Comparison of ENCODE assay signal across 8 mouse cellular contexts in the genomic region with DNA sequence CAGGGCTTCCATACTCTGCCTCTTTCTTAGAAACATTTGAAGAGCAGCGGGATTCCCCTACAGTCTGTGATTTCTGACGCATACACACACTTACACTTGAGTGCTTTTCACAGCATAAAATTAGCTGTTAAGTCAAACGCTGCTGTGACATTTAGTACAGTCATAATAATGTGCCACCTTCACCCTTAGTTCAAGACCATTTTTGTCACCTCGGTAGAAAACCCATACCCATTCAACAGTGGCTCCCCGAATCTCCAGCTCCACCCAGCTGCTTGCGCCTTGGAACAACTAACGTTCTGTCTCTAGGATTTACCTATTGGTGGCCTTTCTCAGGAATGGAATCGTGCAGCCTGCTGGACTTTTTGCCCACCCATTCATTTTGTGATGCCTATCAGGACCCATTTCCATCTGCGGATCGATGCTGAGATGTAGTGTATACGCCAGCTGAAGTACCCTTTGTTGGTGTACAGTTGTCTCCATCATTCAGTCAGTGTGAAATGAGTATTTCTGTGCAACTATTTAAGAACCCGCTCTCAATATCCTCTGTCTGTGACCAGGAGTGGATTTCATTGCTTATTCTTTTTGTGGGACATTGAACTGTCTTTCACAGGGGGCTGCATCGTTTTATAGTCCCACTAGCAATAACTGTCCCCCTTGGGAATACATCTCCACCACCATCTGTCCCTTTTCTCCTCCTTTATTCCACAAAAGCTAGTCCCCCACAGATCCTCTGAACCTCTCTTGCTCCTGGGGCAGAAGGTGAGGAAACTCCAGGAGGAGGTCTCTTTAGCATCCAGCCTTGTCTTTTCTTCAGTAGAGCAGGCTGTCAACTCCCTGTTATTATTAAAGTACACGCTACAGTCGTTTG. TPM values are rescaled to one million over a fixed set of nuclear protein-coding genes. Genes with fewer than 3 reads are reported as not detected.
A peak's percentile ranks its signal among the peaks of the same experiment; 100 is the strongest.
DNase-seq lines count a peak whose midpoint lies in the region; ATAC-seq lines count a peak whose summit lies in the region.

No protein-coding gene starts in this region.

- peak overlapping the region; percentile 25; the same call in 1 of the 2 replicates for H3K9ac ChIP-seq in lung, embryonic 15.5 days

- H3K36me3 ChIP-seq in lung, embryonic 15.5 days = no peaks in the 10 kb centered on the region

- peak overlapping the region; percentile 41 for H3K4me3 ChIP-seq in lung, embryonic 15.5 days
- peak overlapping the region; percentile 53; the same call in 1 of the 2 replicates for H3K4me3 ChIP-seq in brown adipose tissue, adult 24 weeks (ENCODE audit: insufficient read depth, low read depth, low read length)

- 20% methylated on average over 15 of the region's 15 CpGs for WGBS in lung, embryonic 15.5 days

- no peaks in the 10 kb centered on the region for H3K9me3 ChIP-seq in lung, embryonic 15.5 days

- peak overlapping the region; percentile 78 for H3K4me2 ChIP-seq in lung, embryonic 15.5 days

- no peak for DNase-seq in lung, adult 18-20 months
- DNase-seq in induced T-regulatory cell, adult 2 months (ENCODE audit: low read depth) = peak; percentile 89
- DNase-seq in natural killer cell, adult 2 months (ENCODE audit: low spot score in 2 of 2) = peak; percentile 76 to 81
- DNase-seq in adrenal gland, adult 2 months = no peak
- no peak for DNase-seq in cerebellum, adult 9-10 months
- no peak for DNase-seq in kidney, adult 18-20 months

- no peaks in the 10 kb centered on the region for H3K27me3 ChIP-seq in lung, embryonic 15.5 days

- H3K27ac ChIP-seq in lung, embryonic 15.5 days = peak overlapping the region; percentile 98
- no peak overlapping the region for H3K27ac ChIP-seq in brown adipose tissue, adult 24 weeks (replicated peaks; ENCODE audit: low read depth, low read length)

- peaks cover 74% of the 10 kb centered on the region for H3K4me1 ChIP-seq in lung, embryonic 15.5 days
- H3K4me1 ChIP-seq in brown adipose tissue, adult 24 weeks (ENCODE audit: control insufficient read depth, insufficient read depth, insufficient read length, low read length) = peaks cover 12% of the 10 kb centered on the region; the same call in 1 of the 2 replicates

- no peak for ATAC-seq in lung, embryonic 15.5 days (ENCODE audit: borderline replicate concordance, extremely low read depth, low FRiP score, low TSS enrichment)

RNA-seq across cellular contexts. Expression of a gene that starts 10.1 kb away (rescaled TPM):
- polyA plus RNA-seq in lung, embryonic 15.5 days (2015; fragmentation: Nextera tagmentation; extraction: Ambion mirVana) = 210 and 224 TPM in 2 replicates
- polyA plus RNA-seq in brown adipose tissue, adult 24 weeks (2012; ENCODE audit: insufficient read depth, insufficient read length, missing spikeins) = 247 and 253 TPM in 2 replicates
- 1,000 to 10,000 TPM in 1 of 2 experiments, 100 to 1,000 TPM in 1; 845 to 1,065 TPM for total RNA-seq in adrenal gland, adult 2 months (2021)
- 432 and 748 TPM in 2 replicates for polyA plus RNA-seq in adrenal gland, adult 2 months (2012; rRNA removed)

RNA-seq across cellular contexts. Expression of a gene that starts 49.5 kb away (rescaled TPM):
- polyA plus RNA-seq in lung, embryonic 15.5 days (2015; fragmentation: Nextera tagmentation; extraction: Ambion mirVana) = 0.15 and 0.35 TPM in 2 replicates
- 0.96 and 2.5 TPM in 2 replicates for polyA plus RNA-seq in brown adipose tissue, adult 24 weeks (2012; ENCODE audit: insufficient read depth, insufficient read length, missing spikeins)
- total RNA-seq in adrenal gland, adult 2 months (2021) = 1 to 10 TPM; 5.4 to 9.3 TPM
- polyA plus RNA-seq in adrenal gland, adult 2 months (2012; rRNA removed) = 0.19 and 0.29 TPM in 2 replicates

Comparison
In these comparisons a context has a peak if more than half of its experiments do, and no peak if none do; other contexts are left out.
1. DNase-seq: peak in induced T-regulatory cell, adult 2 months (single experiment) and natural killer cell, adult 2 months (2 of 2); none in lung, adult 18-20 months (0 of 2), adrenal gland, adult 2 months (single experiment), cerebellum, adult 9-10 months (single experiment) and kidney, adult 18-20 months (single experiment).